13 mouse cellular contexts compared by ENCODE assay signal in genomic region chr2:28829265-28829664, GRCm38 (mm10). TPM values are rescaled to one million over a fixed set of nuclear protein-coding genes. Genes with fewer than 3 reads are reported as not detected.
DNase-seq lines count a peak whose midpoint lies in the region; ATAC-seq and TF ChIP-seq lines count a peak whose summit lies in the region.
"Had no signal": no experiment of that assay in that cellular context is flagged by ENCODE, and none has a peak within 500 bp of the region (broad histone marks: within the 10 kb centered on the region; RNA-seq: fewer than 3 reads in every experiment).

No protein-coding gene starts in this region.

- no peaks in the 10 kb centered on the region for H3K27me3 ChIP-seq in heart, postnatal 0 days (ENCODE audit: control insufficient read depth, insufficient read depth, low read length)
- no peaks in the 10 kb centered on the region for H3K27me3 ChIP-seq in heart, embryonic 10.5 days (ENCODE audit: insufficient read depth, poor library complexity, severe bottlenecking)
- no peaks in the 10 kb centered on the region for H3K27me3 ChIP-seq in hindbrain, embryonic 10.5 days (ENCODE audit: insufficient read depth, poor library complexity, severe bottlenecking)
- H3K27me3 ChIP-seq: forebrain, embryonic 15.5 days had no signal

- no peaks in the 10 kb centered on the region for H3K4me1 ChIP-seq in heart, postnatal 0 days (ENCODE audit: control insufficient read depth, insufficient read depth)
- no peaks in the 10 kb centered on the region for H3K4me1 ChIP-seq in heart, embryonic 10.5 days
- no peaks in the 10 kb centered on the region for H3K4me1 ChIP-seq in hindbrain, embryonic 10.5 days (replicated peaks)
- H3K4me1 ChIP-seq: forebrain, embryonic 15.5 days had no signal

- peak; percentile 75; the same call in 1 of the 2 replicates for ATAC-seq in heart, postnatal 0 days (ENCODE audit: insufficient read depth, low read depth)
- ATAC-seq in inflammation-experienced regulatory T-cells, adult 6 months, result no peak
- ATAC-seq: forebrain, embryonic 15.5 days; hindbrain, embryonic 16.5 days had no signal

- H3K4me2 ChIP-seq in heart, postnatal 0 days (ENCODE audit: low read depth, low read length), result no peak overlapping the region
- H3K4me2 ChIP-seq: forebrain, embryonic 15.5 days; midbrain, embryonic 11.5 days had no signal

- no peaks in the 10 kb centered on the region for H3K9me3 ChIP-seq in heart, postnatal 0 days (replicated peaks; ENCODE audit: control insufficient read depth, low read length)
- no peaks in the 10 kb centered on the region for H3K9me3 ChIP-seq in heart, embryonic 10.5 days
- H3K9me3 ChIP-seq in hindbrain, embryonic 10.5 days, result no peaks in the 10 kb centered on the region
- H3K9me3 ChIP-seq: forebrain, embryonic 15.5 days had no signal

- TF ChIP-seq EP300 in heart, postnatal 0 days (IDR thresholded peaks at IDR 0.05; ENCODE audit: low read depth), result no peak

- no peak overlapping the region for H3K9ac ChIP-seq in heart, postnatal 0 days (replicated peaks; ENCODE audit: low read depth, low read length)
- H3K9ac ChIP-seq: forebrain, embryonic 15.5 days had no signal

- TF ChIP-seq CTCF in heart, postnatal 0 days (IDR thresholded peaks at IDR 0.05; ENCODE audit: low read depth), result peak; percentile 61

- no peak overlapping the region for H3K4me3 ChIP-seq in heart, postnatal 0 days (ENCODE audit: low read depth, low read length)
- no peak overlapping the region for H3K4me3 ChIP-seq in heart, embryonic 10.5 days
- no peak overlapping the region for H3K4me3 ChIP-seq in hindbrain, embryonic 10.5 days
- H3K4me3 ChIP-seq: forebrain, embryonic 15.5 days had no signal

- peak; percentile 36 for DNase-seq in heart, postnatal 0 days (ENCODE audit: low spot score)
- DNase-seq in heart, embryonic 10.5 days (ENCODE audit: low spot score), result no peak
- DNase-seq in urinary bladder, postnatal 14 days (ENCODE audit: low spot score), result peak; percentile 22
- no peak for DNase-seq in urinary bladder, postnatal 25 days (ENCODE audit: low spot score)
- DNase-seq in kidney, postnatal 36 days, result peak; percentile 27 to 59
- DNase-seq in layer of hippocampus, postnatal 14 days (ENCODE audit: low spot score in 2 of 2), result no peak
- DNase-seq in hindbrain, embryonic 10.5 days (ENCODE audit: low spot score), result no peak
- DNase-seq: left cerebral cortex, postnatal 4 days; right cerebral cortex, postnatal 4 days had no signal

- WGBS in heart, postnatal 0 days, result 31% methylated on average over 4 of the region's 4 CpGs
- WGBS in heart, embryonic 10.5 days, result 42% methylated on average over 4 of the region's 4 CpGs
- 55% methylated on average over 4 of the region's 4 CpGs for WGBS in hindbrain, embryonic 10.5 days

- H3K36me3 ChIP-seq in heart, postnatal 0 days (replicated peaks; ENCODE audit: control insufficient read depth, insufficient read depth, low read length), result peaks cover 77% of the 10 kb centered on the region
- peaks cover 93% of the 10 kb centered on the region for H3K36me3 ChIP-seq in heart, embryonic 10.5 days
- peaks cover 100% of the 10 kb centered on the region for H3K36me3 ChIP-seq in hindbrain, embryonic 10.5 days

- H3K27ac ChIP-seq in heart, postnatal 0 days (ENCODE audit: low read depth), result no peak overlapping the region
- H3K27ac ChIP-seq in heart, embryonic 10.5 days, result no peak overlapping the region
- no peak overlapping the region for H3K27ac ChIP-seq in hindbrain, embryonic 10.5 days
- H3K27ac ChIP-seq: forebrain, embryonic 15.5 days had no signal

RNA-seq across cellular contexts. Expression of gene Gtf3c4, which starts 10.9 kb away (rescaled TPM):
- 26.4 and 72.5 TPM in 2 replicates for total RNA-seq in heart, postnatal 0 days (2014; rRNA removed; ENCODE audit: low replicate concordance)
- polyA plus RNA-seq in heart, postnatal 0 days (2015; fragmentation: Nextera tagmentation; extraction: Ambion mirVana), result 3.6 and 4.0 TPM in 2 replicates
- 12.8 and 15.4 TPM in 2 replicates for polyA plus RNA-seq in heart, embryonic 10.5 days (2016; fragmentation: Nextera tagmentation; extraction: Ambion mirVana)
- 1 to 10 TPM; 1.5 to 3.1 (median 1.9) TPM for polyA plus RNA-seq in inflammation-experienced regulatory T-cells, adult 6 months (2017; shearing (Covaris generic))
- total RNA-seq in layer of hippocampus, postnatal 14 days (2021), result 10 to 100 TPM; 35.5 to 41.1 TPM
- polyA plus RNA-seq in hindbrain, embryonic 10.5 days (2016; fragmentation: Nextera tagmentation; extraction: Ambion mirVana), result 21.1 and 23.7 TPM in 2 replicates

RNA-seq across cellular contexts. Expression of gene Ddx31, which starts 10.9 kb away (rescaled TPM):
- 2.1 and 9.3 TPM in 2 replicates for total RNA-seq in heart, postnatal 0 days (2014; rRNA removed; ENCODE audit: low replicate concordance)
- 4.1 TPM in 2 replicates for polyA plus RNA-seq in heart, postnatal 0 days (2015; fragmentation: Nextera tagmentation; extraction: Ambion mirVana)
- polyA plus RNA-seq in heart, embryonic 10.5 days (2016; fragmentation: Nextera tagmentation; extraction: Ambion mirVana), result 13.8 and 15.0 TPM in 2 replicates
- 10 to 100 TPM; 11.2 to 17.9 (median 11.8) TPM for polyA plus RNA-seq in inflammation-experienced regulatory T-cells, adult 6 months (2017; shearing (Covaris generic))
- total RNA-seq in layer of hippocampus, postnatal 14 days (2021), result 1 to 10 TPM; 7.4 to 8.0 TPM
- 16.7 and 21.5 TPM in 2 replicates for polyA plus RNA-seq in hindbrain, embryonic 10.5 days (2016; fragmentation: Nextera tagmentation; extraction: Ambion mirVana)

Comparison
In these comparisons a context has a peak if more than half of its experiments do, and no peak if none do; other contexts are left out.
1. DNase-seq: peak in heart, postnatal 0 days (single experiment), urinary bladder, postnatal 14 days (single experiment) and kidney, postnatal 36 days (2 of 2); none in heart, embryonic 10.5 days (single experiment), urinary bladder, postnatal 25 days (single experiment), layer of hippocampus, postnatal 14 days (0 of 2) and hindbrain, embryonic 10.5 days (single experiment).